Mouse (Mus musculus): ENCODE data around the gene Sri.

Sri gene

GRCm38 (mm10) chr5:8112246-8112645 is 66.4 kb downstream of the Sri start:
- DNase-seq (ENCODE audit: low spot score in 2 of 2): no peak

GRCm38 (mm10) chr5:8116561-8117168 is 70.8 kb downstream of the Sri start:
- DNase-seq (ENCODE audit: low spot score in 2 of 2): no peak

All from spleen, postnatal 14 days (tissue).